Mouse (Mus musculus) lung, embryonic 15.5 days (tissue): ENCODE data around the gene Tfeb. TPM values are rescaled to one million over a fixed set of nuclear protein-coding genes. Genes with fewer than 3 reads are reported as not detected.

ENCODE experiments used
- ATAC-seq: fragments of 200-750 bp; cut with Nextera tagmentation; 2 replicates; pipeline ENCODE4 v1.8.0; 2017; ENCODE audit warnings: moderate number of reproducible peaks, borderline replicate concordance; ENCODE audit not compliant: low FRiP score, low TSS enrichment; ENCODE audit errors: extremely low read depth
- H3K27ac ChIP-seq: fragments of 300-500 bp; sonication (generic); 2 replicates; pipeline ENCODE4 v1.5.1; 2015; ENCODE audit warnings: moderate library complexity, mild to moderate bottlenecking, inconsistent platforms
- H3K27me3 ChIP-seq: fragments of 300-500 bp; sonication (generic); 2 replicates; pipeline ENCODE4 v1.6.1; 2015; ENCODE audit warnings: inconsistent platforms
- H3K36me3 ChIP-seq: fragments of 300-500 bp; sonication (generic); 2 replicates; pipeline ENCODE4 v1.6.1; 2015; ENCODE audit warnings: inconsistent platforms
- H3K4me1 ChIP-seq: fragments of 300-500 bp; sonication (generic); 2 replicates; pipeline ENCODE4 v1.6.1; 2015; ENCODE audit warnings: inconsistent platforms
- H3K4me2 ChIP-seq: fragments of 300-500 bp; sonication (generic); 2 replicates; pipeline ENCODE4 v1.6.1; 2015; ENCODE audit warnings: inconsistent platforms, mild to moderate bottlenecking, moderate library complexity
- H3K4me3 ChIP-seq: fragments of 300-500 bp; sonication (generic); 2 replicates; pipeline ENCODE4 v1.5.1; 2015; ENCODE audit warnings: mild to moderate bottlenecking, inconsistent platforms
- H3K9ac ChIP-seq: fragments of 300-500 bp; sonication (generic); 2 replicates; pipeline ENCODE4 v1.6.1; 2015; ENCODE audit warnings: inconsistent platforms
- H3K9me3 ChIP-seq: fragments of 300-500 bp; sonication (generic); 2 replicates; pipeline ENCODE4 v1.6.1; 2016; ENCODE audit warnings: inconsistent platforms
- WGBS: fragments of 180-500 bp; shearing (Covaris S2); methylation state at CpG from one replicate; pipeline ENCODE4 v1.1.7; 2015; 5-methylcytosine and 5-hydroxymethylcytosine counted together
- polyA plus RNA-seq: library from polyadenylated mRNA; unstranded; fragments of >200 nt; fragmentation: Nextera tagmentation; extraction: Ambion mirVana; gene quantifications from 2 replicates; pipeline ENCODE4 v1.2.1, GENCODE M21; 2015

Tfeb gene
- polyA plus RNA-seq, 1 experiment from 2014 or later = 14.7 TPM

- H3K4me2 ChIP-seq = 0 out of 2 replicates have a peak overlapping the region, but pooled peaks have one; percentile 20
- peak; percentile 87 for ATAC-seq
Observed at GRCm38 (mm10) chr17:47821339-47821738, 84.5 kb downstream of the Tfeb start.

GRCm38 (mm10) chr17:47831161-47831560 lies 94.3 kb downstream of the Tfeb start:
- H3K36me3 ChIP-seq = peaks cover 26% of the 10 kb centered on the region
- peak overlapping the region; percentile 88 for H3K4me2 ChIP-seq
- H3K9ac ChIP-seq = peak overlapping the region; percentile 67; the same call in 1 of the 2 replicates
- H3K9me3 ChIP-seq = no peaks in the 10 kb centered on the region
- H3K4me1 ChIP-seq = peaks cover 51% of the 10 kb centered on the region
- no peaks in the 10 kb centered on the region for H3K27me3 ChIP-seq
- peak overlapping the region; percentile 94 for H3K27ac ChIP-seq
- peak overlapping the region; percentile 76 for H3K4me3 ChIP-seq
- no peak for ATAC-seq
- WGBS = 9% methylated on average over 9 of the region's 9 CpGs

More at GRCm38 (mm10) chr17:47821339-47821738, 84.5 kb downstream of the Tfeb start:
- Histone ChIP-seq H3K9ac (no peak overlapping the region), H3K27ac (peak overlapping the region; percentile 77), H3K9me3 (no peaks in the 10 kb centered on the region), H3K4me3 (no peak overlapping the region), H3K27me3 (no peaks in the 10 kb centered on the region), H3K36me3 (peaks cover 67% of the 10 kb centered on the region), H3K4me1 (peaks cover 26% of the 10 kb centered on the region)
- 47% methylated on average over 8 of the region's 8 CpGs for WGBS

- Histone ChIP-seq H3K4me3 (peak overlapping the region; percentile 76), H3K4me1 (peaks cover 51% of the 10 kb centered on the region), H3K36me3 (peaks cover 24% of the 10 kb centered on the region), H3K9me3 (no peaks in the 10 kb centered on the region), H3K27me3 (no peaks in the 10 kb centered on the region), H3K27ac (peak overlapping the region; percentile 94), H3K4me2 (peak overlapping the region; percentile 88), H3K9ac (peak overlapping the region; percentile 67)
- WGBS = 33% methylated on average over 5 of the region's 5 CpGs
- ATAC-seq = no peak
Observed at GRCm38 (mm10) chr17:47831772-47832171, 94.9 kb downstream of the Tfeb start.

GRCm38 (mm10) chr17:47832501-47833028 lies 95.7 kb downstream of the Tfeb start:
- Histone ChIP-seq H3K27me3 (no peaks in the 10 kb centered on the region), H3K9ac (peak overlapping the region; percentile 67), H3K4me3 (peak overlapping the region; percentile 76), H3K4me2 (peak overlapping the region; percentile 88), H3K4me1 (peaks cover 55% of the 10 kb centered on the region), H3K9me3 (no peaks in the 10 kb centered on the region), H3K27ac (peak overlapping the region; percentile 94), H3K36me3 (peaks cover 16% of the 10 kb centered on the region)
- under 1% methylated on average over 17 of the region's 17 CpGs for WGBS
- peak; percentile 60 for ATAC-seq

- Histone ChIP-seq H3K9me3 (no peaks in the 10 kb centered on the region), H3K9ac (peak overlapping the region; percentile 67), H3K4me1 (peaks cover 60% of the 10 kb centered on the region), H3K4me3 (peak overlapping the region; percentile 76), H3K36me3 (peaks cover 12% of the 10 kb centered on the region), H3K4me2 (peak overlapping the region; percentile 88), H3K27ac (peak overlapping the region; percentile 94), H3K27me3 (no peaks in the 10 kb centered on the region)
- under 1% methylated on average over 44 of the region's 45 CpGs for WGBS
- peak; percentile 87 for ATAC-seq
Observed at GRCm38 (mm10) chr17:47833029-47833627, 96.3 kb downstream of the Tfeb start.

- H3K4me2 ChIP-seq = peak overlapping the region; percentile 88
Observed at GRCm38 (mm10) chr17:47833628-47834481, 97.0 kb downstream of the Tfeb start.

GRCm38 (mm10) chr17:47834482-47834767 lies 97.6 kb downstream of the Tfeb start, which contains the start of gene Mdfi:
Gene Mdfi, minus strand, starts transcription at chr17:47834691.
- H3K4me2 ChIP-seq = peak within 1 kb of the TSS; percentile 88
- H3K9ac ChIP-seq = peak within 1 kb of the TSS; percentile 67
- H3K36me3 ChIP-seq = peaks cover 9% of the 10 kb centered on the region
- peak within 1 kb of the TSS; percentile 94 for H3K27ac ChIP-seq
- H3K9me3 ChIP-seq = no peaks in the 10 kb centered on the region
- ATAC-seq = no peak
- peaks cover 50% of the 10 kb centered on the region for H3K4me1 ChIP-seq
- WGBS = 5% methylated on average over 18 of the region's 18 CpGs
- peak within 1 kb of the TSS; percentile 76 for H3K4me3 ChIP-seq
- no peaks in the 10 kb centered on the region for H3K27me3 ChIP-seq

More at GRCm38 (mm10) chr17:47833628-47834481, 97.0 kb downstream of the Tfeb start:
- ATAC-seq = no peak; the same call in 1 of the 2 replicates
- Histone ChIP-seq H3K36me3 (peaks cover 9% of the 10 kb centered on the region), H3K9me3 (no peaks in the 10 kb centered on the region), H3K27ac (peak overlapping the region; percentile 94), H3K9ac (peak overlapping the region; percentile 67), H3K4me3 (peak overlapping the region; percentile 76), H3K27me3 (no peaks in the 10 kb centered on the region), H3K4me1 (peaks cover 55% of the 10 kb centered on the region)
- WGBS = 2% methylated on average over 45 of the region's 45 CpGs

- peak overlapping the region; percentile 38 for H3K27ac ChIP-seq
- H3K9me3 ChIP-seq = no peaks in the 10 kb centered on the region
- H3K4me2 ChIP-seq = no peak overlapping the region
Observed at GRCm38 (mm10) chr17:47837808-47838207, 101.0 kb downstream of the Tfeb start.

GRCm38 (mm10) chr17:47841521-47841920 lies 104.7 kb downstream of the Tfeb start:
- WGBS = 92% methylated on average over 8 of the region's 8 CpGs
- H3K4me1 ChIP-seq = peaks cover 21% of the 10 kb centered on the region
- H3K4me3 ChIP-seq = no peak overlapping the region
- H3K36me3 ChIP-seq = no peaks in the 10 kb centered on the region
- H3K4me2 ChIP-seq = no peak overlapping the region
- no peak overlapping the region for H3K27ac ChIP-seq
- ATAC-seq = no peak
- no peaks in the 10 kb centered on the region for H3K9me3 ChIP-seq
- no peaks in the 10 kb centered on the region for H3K27me3 ChIP-seq
- H3K9ac ChIP-seq = no peak overlapping the region

More at GRCm38 (mm10) chr17:47837808-47838207, 101.0 kb downstream of the Tfeb start:
- ATAC-seq = peak; percentile 10; the same call in 1 of the 2 replicates
- Histone ChIP-seq H3K27me3 (no peaks in the 10 kb centered on the region), H3K4me3 (no peak overlapping the region), H3K9ac (no peak overlapping the region), H3K36me3 (no peaks in the 10 kb centered on the region), H3K4me1 (peaks cover 38% of the 10 kb centered on the region)
- WGBS = 20% methylated on average over 6 of the region's 6 CpGs
